Mouse (Mus musculus): ENCODE results near the gene Mzf1. TPM values are rescaled to one million over a fixed set of nuclear protein-coding genes. Genes with fewer than 3 reads are reported as not detected.

The Mzf1 gene
- total RNA-seq, 2 experiments from 2014 or later: 1.2 TPM

- DNase-seq: no peak
These were observed 51.2 kb downstream of the Mzf1 start for GRCm38 (mm10) chr7:13003380-13003779.

- DNase-seq: no peak
These were observed 53.0 kb downstream of the Mzf1 start for GRCm38 (mm10) chr7:13001584-13001983.

- no peak for DNase-seq
These were observed 55.7 kb downstream of the Mzf1 start, which contains the start of gene Trim28 for GRCm38 (mm10) chr7:12998851-12999250. Trim28 (plus strand) TSS chr7:12999114.

DNA sequence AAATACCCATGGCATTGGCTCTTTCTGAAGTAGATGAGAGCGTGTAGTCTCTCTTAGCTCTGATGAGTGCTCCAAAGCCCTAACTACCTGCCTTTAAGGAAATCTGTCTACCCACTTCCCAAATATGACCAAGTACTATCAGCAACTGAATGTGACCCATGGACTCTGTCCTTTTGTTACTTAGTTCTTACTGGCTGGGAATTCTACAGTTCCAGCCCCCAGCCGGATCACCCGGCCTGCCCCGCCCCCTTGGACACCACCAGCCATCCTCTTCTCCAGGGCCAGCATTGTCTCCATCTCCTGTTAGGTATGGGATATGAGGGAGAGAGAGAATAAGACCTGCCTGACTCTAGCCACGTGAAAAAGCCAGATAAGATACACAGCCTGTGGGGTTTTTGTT is 56.5 kb downstream of the Mzf1 start, which contains the start of gene Slc27a5:
Gene Slc27a5 (minus strand): TSS at position 140 of the 400 bp plus-strand sequence.
- no peak for DNase-seq

- DNase-seq: no peak
These were observed 57.3 kb downstream of the Mzf1 start for GRCm38 (mm10) chr7:12997230-12997629.

DNA sequence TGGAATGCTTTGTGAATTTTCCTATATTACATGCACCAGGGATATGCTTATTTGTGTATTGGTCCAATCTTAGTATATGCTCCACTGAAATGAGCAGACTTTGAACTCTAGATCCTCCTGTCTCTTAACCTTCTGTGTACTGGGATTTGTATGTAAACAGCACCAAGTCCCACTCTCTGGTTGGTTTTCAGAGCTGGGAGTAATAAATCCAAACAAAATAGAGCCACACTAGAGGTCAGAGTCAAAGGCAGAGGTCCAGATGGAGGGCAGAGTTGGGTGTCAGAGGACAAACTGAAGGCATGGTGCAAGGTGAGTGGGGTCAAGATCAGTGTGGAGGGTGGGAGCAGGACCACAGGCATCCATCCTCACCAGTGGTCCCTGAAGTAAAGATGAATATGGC is 58.7 kb downstream of the Mzf1 start:
- no peak for DNase-seq

DNA sequence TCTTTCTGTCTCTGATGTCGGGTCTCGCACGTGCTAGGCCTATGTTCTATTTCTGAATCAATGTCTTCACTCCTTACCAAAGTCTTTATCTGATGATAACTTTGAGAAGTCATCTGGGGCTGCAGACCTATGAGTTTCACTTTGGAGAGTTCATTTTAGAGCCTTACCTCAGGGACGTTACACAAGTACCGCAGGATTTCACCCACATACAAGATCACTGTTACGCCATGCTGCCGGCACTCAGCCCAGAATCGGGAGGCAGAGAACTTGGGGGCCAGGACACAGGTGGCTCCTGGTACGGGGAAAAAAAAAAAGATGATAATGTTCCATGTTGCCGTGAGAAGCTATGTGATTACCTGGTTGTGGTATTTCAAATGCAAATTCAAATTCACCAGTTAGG is 61.4 kb downstream of the Mzf1 start:
- DNase-seq: no peak

Other genes with a start within 250 kb of the Mzf1 start
- gene Zfp329, start 235.9 kb downstream of the Mzf1 start, total RNA-seq (2021): 10 to 100 TPM in 1 of 2 experiments, 1 to 10 TPM in 1; 9.2 to 10.3 TPM
- gene Zfp110, start 220.0 kb downstream of the Mzf1 start, total RNA-seq (2021): 10 to 100 TPM; 21.5 to 22.4 TPM
- 1 to 10 TPM; 3.3 to 4.3 TPM for gene Zfp128, start 173.6 kb downstream of the Mzf1 start, total RNA-seq (2021)
- gene Zscan22, start 156.9 kb downstream of the Mzf1 start, total RNA-seq (2021): 1 to 10 TPM; 7.1 to 7.3 TPM
- gene Rps5, start 132.5 kb downstream of the Mzf1 start, total RNA-seq (2021): 100 to 1,000 TPM; 857 to 895 TPM
- gene Rnf225, start 127.3 kb downstream of the Mzf1 start, total RNA-seq (2021): under 1 TPM; 0.38 to 0.67 TPM
- gene Zfp324, start 88.9 kb downstream of the Mzf1 start, total RNA-seq (2021): 1 to 10 TPM; 4.9 to 5.4 TPM
- 1 to 10 TPM; 3.3 to 4.3 TPM for gene Zfp446, start 76.9 kb downstream of the Mzf1 start, total RNA-seq (2021)
- gene Slc27a5, start 56.6 kb downstream of the Mzf1 start, total RNA-seq (2021): not detected
- gene Trim28, start 55.6 kb downstream of the Mzf1 start, total RNA-seq (2021): 100 to 1,000 TPM; 240 to 249 TPM
- gene Zbtb45, start 44.7 kb downstream of the Mzf1 start, total RNA-seq (2021): 10 to 100 TPM; 11.0 to 12.1 TPM
- gene Chmp2a, start 20.0 kb downstream of the Mzf1 start, total RNA-seq (2021): 100 to 1,000 TPM; 114 to 129 TPM
- 100 to 1,000 TPM; 193 to 202 TPM for gene Ube2m, start 16.5 kb downstream of the Mzf1 start, total RNA-seq (2021)
- gene Vmn1r85, start 40.4 kb upstream of the Mzf1 start, total RNA-seq (2021): not detected
- not detected for gene Vmn1r86, start 65.2 kb upstream of the Mzf1 start, total RNA-seq (2021)
- not detected for gene Vmn1r87, start 85.4 kb upstream of the Mzf1 start, total RNA-seq (2021)
- under 1 TPM; 0.07 to 0.12 TPM for gene Vmn1r88, start 104.8 kb upstream of the Mzf1 start, total RNA-seq (2021)
- gene Vmn1r89, start 158.3 kb upstream of the Mzf1 start, total RNA-seq (2021): not detected
- 10 to 100 TPM; 44.3 to 45.5 TPM for gene Lig1, start 222.5 kb upstream of the Mzf1 start, total RNA-seq (2021)
- gene Zswim9, start 224.0 kb upstream of the Mzf1 start, total RNA-seq (2021): 1 to 10 TPM; 5.8 to 6.5 TPM

Data from heart, postnatal 4 days (tissue).